Mouse (Mus musculus): ENCODE results near the gene Rbfox3.

- TF ChIP-seq POLR2A (IDR thresholded peaks at IDR 0.05; ENCODE audit: borderline replicate concordance, insufficient read depth, low read length) (no peak), CTCF (IDR thresholded peaks at IDR 0.05; ENCODE audit: borderline replicate concordance, insufficient read depth, low read depth, low read length) (no peak; the same call in 1 of the 2 replicates)
Observed at GRCm38 (mm10) chr11:118669820-118670219, 241.6 kb downstream of the Rbfox3 start.
